Mouse (Mus musculus) embryonic fibroblast, embryonic 13.5 days (primary cell): ENCODE data around the gene Plin3.

ENCODE experiments used
- CTCF ChIP-seq: IDR thresholded peaks from 2 replicates; pipeline ENCODE4 v1.5.1; 2011; ENCODE audit warnings: mild to moderate bottlenecking, control low read depth, low read length, moderate library complexity, borderline replicate concordance; ENCODE audit not compliant: insufficient read depth
- POLR2A ChIP-seq: IDR thresholded peaks from 2 replicates; pipeline ENCODE4 v1.6.1; 2011; ENCODE audit warnings: low read depth, mild to moderate bottlenecking, control low read depth, low read length, moderate library complexity

GRCm38 (mm10) chr17:56305156-56305555 lies 12.5 kb upstream of the Plin3 start:
- no peak for TF ChIP-seq POLR2A
- TF ChIP-seq CTCF = no peak
